Mouse (Mus musculus) kidney, embryonic 15.5 days (tissue): ENCODE data around the gene Hist2h2be. TPM values are rescaled to one million over a fixed set of nuclear protein-coding genes. Genes with fewer than 3 reads are reported as not detected.
"Not testable (repeated sequence)": the region's sequence is repeated elsewhere in the genome, so short reads cannot be mapped to it uniquely, and the experiment has no call there.

Source experiments
- ATAC-seq: fragments of 200-750 bp; cut with Nextera tagmentation; replicated peaks from 2 replicates; pipeline ENCODE4 v1.8.0; 2017; ENCODE audit warnings: moderate TSS enrichment; ENCODE audit not compliant: low FRiP score
- H3K27ac ChIP-seq: fragments of 300-500 bp; sonication (generic); 2 replicates; pipeline ENCODE4 v1.5.1; 2015; ENCODE audit warnings: mild to moderate bottlenecking, inconsistent platforms
- H3K27me3 ChIP-seq: fragments of 300-500 bp; sonication (generic); 2 replicates; pipeline ENCODE4 v1.6.1; 2015; ENCODE audit warnings: inconsistent platforms
- H3K36me3 ChIP-seq: fragments of 300-500 bp; sonication (generic); 2 replicates; pipeline ENCODE4 v1.6.1; 2015; ENCODE audit warnings: inconsistent platforms
- H3K4me1 ChIP-seq: fragments of 300-500 bp; sonication (generic); 2 replicates; pipeline ENCODE4 v1.6.1; 2015; ENCODE audit warnings: inconsistent platforms
- H3K4me2 ChIP-seq: fragments of 300-500 bp; sonication (generic); 2 replicates; pipeline ENCODE4 v1.6.1; 2015; ENCODE audit warnings: moderate library complexity, mild to moderate bottlenecking, inconsistent platforms
- H3K4me3 ChIP-seq: fragments of 300-500 bp; sonication (generic); replicated peaks from 2 replicates; pipeline ENCODE4 v1.5.1; 2015; ENCODE audit warnings: mild to moderate bottlenecking, inconsistent platforms
- H3K9ac ChIP-seq: fragments of 300-500 bp; sonication (generic); 2 replicates; pipeline ENCODE4 v1.6.1; 2015; ENCODE audit warnings: mild to moderate bottlenecking, inconsistent platforms
- H3K9me3 ChIP-seq: fragments of 300-500 bp; sonication (generic); replicated peaks from 2 replicates; pipeline ENCODE4 v1.6.1; 2016; ENCODE audit warnings: inconsistent platforms
- WGBS: fragments of 180-500 bp; shearing (Covaris S2); methylation state at CpG from one replicate; pipeline ENCODE4 v1.1.7; 2015; ENCODE audit warnings: mixed read lengths; 5-methylcytosine and 5-hydroxymethylcytosine counted together
- polyA plus RNA-seq: library from polyadenylated mRNA; unstranded; fragments of >200 nt; fragmentation: Nextera tagmentation; extraction: Ambion mirVana; gene quantifications from 2 replicates; pipeline ENCODE4 v1.2.1, GENCODE M21; 2015

The Hist2h2be gene
- polyA plus RNA-seq, 1 experiment from 2014 or later, result 12.2 TPM

- ATAC-seq, result 0 out of 2 replicates have a peak, but pooled peaks have one; percentile 34
- H3K4me1 ChIP-seq, result peaks cover 26% of the 10 kb centered on the region
- no peak overlapping the region for H3K9ac ChIP-seq
- no peaks in the 10 kb centered on the region for H3K9me3 ChIP-seq
- no peaks in the 10 kb centered on the region for H3K27me3 ChIP-seq
- H3K4me2 ChIP-seq, result peak overlapping the region; percentile 93
- peaks cover 26% of the 10 kb centered on the region for H3K36me3 ChIP-seq
- H3K4me3 ChIP-seq, result peak overlapping the region; percentile 58
- WGBS, result 37% methylated on average over 12 of the region's 12 CpGs
- H3K27ac ChIP-seq, result peak overlapping the region; percentile 55; the same call in 1 of the 2 replicates
These were observed 39.2 kb upstream of the Hist2h2be start for GRCm38 (mm10) chr3:96181510-96182381.

- H3K9me3 ChIP-seq, result no peaks in the 10 kb centered on the region
- no peaks in the 10 kb centered on the region for H3K27me3 ChIP-seq
- ATAC-seq, result no peak
- peaks cover 22% of the 10 kb centered on the region for H3K36me3 ChIP-seq
- no peak overlapping the region for H3K9ac ChIP-seq
- peak overlapping the region; percentile 55 for H3K27ac ChIP-seq
- H3K4me3 ChIP-seq, result 0 out of 2 replicates have a peak overlapping the region, but pooled peaks have one; percentile 58
- peaks cover 26% of the 10 kb centered on the region for H3K4me1 ChIP-seq
- 16% methylated on average over 4 of the region's 4 CpGs for WGBS
- peak overlapping the region; percentile 93 for H3K4me2 ChIP-seq
These were observed 38.5 kb upstream of the Hist2h2be start for GRCm38 (mm10) chr3:96182382-96182776.

GRCm38 (mm10) chr3:96192977-96193376 lies 27.9 kb upstream of the Hist2h2be start:
- no peak for ATAC-seq
- Histone ChIP-seq H3K27ac (no peak overlapping the region), H3K4me1 (peaks cover 15% of the 10 kb centered on the region), H3K4me2 (no peak overlapping the region), H3K27me3 (no peaks in the 10 kb centered on the region), H3K9me3 (no peaks in the 10 kb centered on the region), H3K4me3 (no peak overlapping the region), H3K36me3 (no peaks in the 10 kb centered on the region; the same call in 1 of the 2 replicates), H3K9ac (0 out of 2 replicates have a peak overlapping the region, but pooled peaks have one; percentile 7)
- WGBS, result 60% methylated on average over 12 of the region's 12 CpGs

GRCm38 (mm10) chr3:96194966-96195365 lies 26.0 kb upstream of the Hist2h2be start:
- H3K4me3 ChIP-seq, result no peak overlapping the region
- 0 out of 2 replicates have a peak, but pooled peaks cover 6% of the 10 kb centered on the region for H3K27me3 ChIP-seq
- ATAC-seq, result no peak
- H3K4me1 ChIP-seq, result peaks cover 17% of the 10 kb centered on the region
- H3K4me2 ChIP-seq, result no peak overlapping the region
- H3K9ac ChIP-seq, result no peak overlapping the region
- no peak overlapping the region for H3K27ac ChIP-seq
- no peaks in the 10 kb centered on the region; the same call in 1 of the 2 replicates for H3K36me3 ChIP-seq
- 91% methylated on average over 10 of the region's 10 CpGs for WGBS
- no peaks in the 10 kb centered on the region for H3K9me3 ChIP-seq

GRCm38 (mm10) chr3:96195616-96196313 lies 25.2 kb upstream of the Hist2h2be start:
- 93% methylated on average over 11 of the region's 11 CpGs for WGBS
- Histone ChIP-seq H3K27me3 (0 out of 2 replicates have a peak, but pooled peaks cover 6% of the 10 kb centered on the region), H3K9me3 (no peaks in the 10 kb centered on the region), H3K27ac (no peak overlapping the region), H3K4me1 (peaks cover 17% of the 10 kb centered on the region), H3K4me2 (0 out of 2 replicates have a peak overlapping the region, but pooled peaks have one; percentile 98), H3K9ac (no peak overlapping the region), H3K4me3 (no peak overlapping the region), H3K36me3 (no peaks in the 10 kb centered on the region; the same call in 1 of the 2 replicates)
- ATAC-seq, result no peak

- ATAC-seq, result peak; percentile 44; the same call in 1 of the 2 replicates
- peak overlapping the region; percentile 85 for H3K9ac ChIP-seq
- peak overlapping the region; percentile 96 for H3K27ac ChIP-seq
- 0 out of 2 replicates have a peak, but pooled peaks cover 6% of the 10 kb centered on the region for H3K27me3 ChIP-seq
- peak overlapping the region; percentile 77 for H3K4me3 ChIP-seq
- H3K9me3 ChIP-seq, result no peaks in the 10 kb centered on the region
- no peaks in the 10 kb centered on the region; the same call in 1 of the 2 replicates for H3K36me3 ChIP-seq
- 15% methylated on average over 27 of the region's 27 CpGs for WGBS
- peak overlapping the region; percentile 98 for H3K4me2 ChIP-seq
- peaks cover 17% of the 10 kb centered on the region for H3K4me1 ChIP-seq
These were observed 24.3 kb upstream of the Hist2h2be start for GRCm38 (mm10) chr3:96196437-96197128.

GRCm38 (mm10) chr3:96197129-96197749 lies 23.7 kb upstream of the Hist2h2be start:
- no peaks in the 10 kb centered on the region for H3K9me3 ChIP-seq
- H3K4me1 ChIP-seq, result peaks cover 17% of the 10 kb centered on the region
- 0 out of 2 replicates have a peak, but pooled peaks cover 6% of the 10 kb centered on the region for H3K27me3 ChIP-seq
- H3K27ac ChIP-seq, result peak overlapping the region; percentile 96
- no peaks in the 10 kb centered on the region; the same call in 1 of the 2 replicates for H3K36me3 ChIP-seq
- peak; percentile 93 for ATAC-seq
- peak overlapping the region; percentile 77 for H3K4me3 ChIP-seq
- under 1% methylated on average over 50 of the region's 50 CpGs for WGBS
- H3K9ac ChIP-seq, result peak overlapping the region; percentile 85
- peak overlapping the region; percentile 98 for H3K4me2 ChIP-seq

GRCm38 (mm10) chr3:96198181-96198580 lies 22.7 kb upstream of the Hist2h2be start:
- Histone ChIP-seq H3K4me1 (peaks cover 17% of the 10 kb centered on the region), H3K27me3 (0 out of 2 replicates have a peak, but pooled peaks cover 6% of the 10 kb centered on the region), H3K4me2 (peak overlapping the region; percentile 98), H3K9ac (0 out of 2 replicates have a peak overlapping the region, but pooled peaks have one; percentile 17), H3K9me3 (no peaks in the 10 kb centered on the region), H3K27ac (peak overlapping the region; percentile 54), H3K36me3 (no peaks in the 10 kb centered on the region; the same call in 1 of the 2 replicates), H3K4me3 (peak overlapping the region; percentile 77)
- ATAC-seq, result peak; percentile 27
- WGBS, result 3% methylated on average over 6 of the region's 6 CpGs

- H3K4me2 ChIP-seq, result peak overlapping the region; percentile 98
- not testable (repeated sequence) for H3K27ac ChIP-seq, H3K27me3 ChIP-seq, ATAC-seq, H3K9me3 ChIP-seq, H3K9ac ChIP-seq, H3K4me3 ChIP-seq, H3K36me3 ChIP-seq
- peaks cover 17% of the 10 kb centered on the region for H3K4me1 ChIP-seq
- 22% methylated on average over 8 of the region's 8 CpGs for WGBS
These were observed 22.2 kb upstream of the Hist2h2be start for GRCm38 (mm10) chr3:96198601-96199251.

- Histone ChIP-seq H3K36me3 (no peaks in the 10 kb centered on the region; the same call in 1 of the 2 replicates), H3K4me1 (peaks cover 17% of the 10 kb centered on the region), H3K27me3 (0 out of 2 replicates have a peak, but pooled peaks cover 6% of the 10 kb centered on the region), H3K4me3 (no peak overlapping the region), H3K9ac (no peak overlapping the region), H3K4me2 (no peak overlapping the region), H3K9me3 (no peaks in the 10 kb centered on the region), H3K27ac (no peak overlapping the region)
- WGBS, result 59% methylated on average over 2 of the region's 2 CpGs
- no peak for ATAC-seq
These were observed 21.2 kb upstream of the Hist2h2be start for GRCm38 (mm10) chr3:96199731-96200130.
